Mouse (Mus musculus) cerebellum, postnatal 4 days (tissue): ENCODE results near the gene Ppie.
"Not testable (repeated sequence)": the region's sequence is repeated elsewhere in the genome, so short reads cannot be mapped to it uniquely, and the experiment has no call there.

Experiments
- DNase-seq, 2 experiments: peaks; one replicate each; pipeline ENCODE4 v3.0.0; 2022; ENCODE audit warnings: low spot score in 2 of 2, mixed read lengths in 1 of 2

Ppie gene

DNA sequence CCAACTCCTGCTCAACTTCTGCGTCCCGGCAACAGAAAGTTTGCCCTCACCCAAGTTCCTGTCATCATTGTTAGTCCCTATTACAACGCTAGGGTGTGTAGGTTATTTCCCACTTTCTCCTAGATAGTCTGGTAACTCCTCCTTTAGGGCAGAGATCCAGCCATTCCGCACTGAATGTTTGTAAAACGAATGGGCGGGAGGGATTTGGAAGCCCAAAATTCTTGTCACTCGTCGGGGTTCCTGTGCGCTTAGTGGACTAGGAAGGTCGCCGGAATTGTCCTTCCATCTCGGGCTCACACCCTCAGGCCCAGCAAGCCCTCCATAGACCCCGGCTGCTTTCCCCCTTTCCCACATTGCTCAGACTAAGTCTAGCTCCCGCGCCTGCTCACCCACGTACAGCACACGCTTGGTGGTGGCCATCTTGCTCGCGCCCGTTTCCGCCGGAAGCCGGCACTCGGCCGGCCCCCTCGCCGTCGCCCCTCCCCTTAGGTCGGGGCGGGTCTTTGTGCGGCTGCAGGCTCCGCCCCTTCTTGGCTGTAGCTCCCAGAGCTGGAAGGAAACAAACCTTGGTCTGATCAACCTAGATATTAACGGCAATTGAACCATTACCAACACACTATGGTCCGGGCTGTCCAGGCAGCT, at the start of gene Ppie:
Gene Ppie (minus strand): TSS at position 439 of the 642 bp plus-strand sequence.
- DNase-seq = peak; percentile 40 to 80

DNA sequence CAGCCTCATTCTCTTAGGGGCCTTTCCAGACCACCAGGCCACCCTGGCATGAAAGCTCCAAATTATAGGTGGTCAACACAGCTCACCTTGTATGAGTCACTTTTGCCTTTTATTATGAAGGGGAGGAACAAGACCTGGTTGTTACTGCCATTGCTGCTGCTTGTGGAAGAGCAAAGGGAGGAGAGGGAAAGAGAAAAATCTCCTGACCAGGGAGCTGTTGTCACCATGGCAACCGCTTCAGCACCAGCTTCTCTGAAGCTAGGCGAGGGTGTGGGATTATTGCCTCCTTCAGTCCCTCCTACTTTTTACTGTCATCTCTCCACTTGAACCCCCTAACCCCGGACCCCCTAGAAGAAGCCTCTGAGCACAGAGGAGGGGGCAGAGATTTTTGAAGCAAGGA, 45.1 kb upstream of the Ppie start:
- no peak for DNase-seq

DNA sequence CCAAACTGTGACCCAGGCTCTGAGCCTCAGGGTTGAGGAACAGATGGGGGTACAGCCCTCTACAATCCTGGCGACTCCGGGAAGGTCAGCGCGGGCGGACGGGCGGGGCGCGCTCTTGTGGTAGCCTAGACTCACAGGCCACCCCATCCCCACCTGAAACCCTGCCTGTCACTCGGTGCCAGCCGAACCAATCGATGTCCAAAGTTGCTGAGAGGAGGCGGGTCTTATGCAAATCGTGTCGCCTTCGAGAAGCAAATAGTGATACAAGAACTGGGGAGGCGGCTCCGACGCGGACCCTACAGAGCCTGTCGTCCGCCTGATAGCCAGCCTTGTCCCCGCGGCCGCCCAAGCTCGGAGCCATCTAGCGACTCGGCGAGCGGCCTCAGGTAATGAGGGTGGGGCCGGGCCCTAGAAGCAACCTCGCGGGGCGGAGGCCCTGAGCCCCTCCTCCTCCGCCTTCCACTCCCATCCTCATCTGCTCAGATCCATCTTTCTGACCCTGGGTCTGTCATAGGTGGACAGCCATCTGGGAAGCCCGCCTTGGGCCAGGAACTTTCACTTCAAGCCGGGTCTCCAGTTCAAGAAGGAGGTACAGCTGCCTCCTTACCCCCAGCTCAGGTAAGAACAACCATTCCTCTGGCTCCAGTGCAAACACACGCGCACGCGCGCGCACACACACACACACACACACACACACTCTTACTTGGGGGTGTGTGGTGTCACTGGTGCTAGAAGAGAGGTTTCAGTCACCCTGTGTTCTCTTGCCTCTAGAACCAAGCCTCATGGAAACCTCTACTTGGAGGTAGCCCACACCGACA, 43.7 kb upstream of the Ppie start:
- DNase-seq = peak; percentile 66 to 76

DNA sequence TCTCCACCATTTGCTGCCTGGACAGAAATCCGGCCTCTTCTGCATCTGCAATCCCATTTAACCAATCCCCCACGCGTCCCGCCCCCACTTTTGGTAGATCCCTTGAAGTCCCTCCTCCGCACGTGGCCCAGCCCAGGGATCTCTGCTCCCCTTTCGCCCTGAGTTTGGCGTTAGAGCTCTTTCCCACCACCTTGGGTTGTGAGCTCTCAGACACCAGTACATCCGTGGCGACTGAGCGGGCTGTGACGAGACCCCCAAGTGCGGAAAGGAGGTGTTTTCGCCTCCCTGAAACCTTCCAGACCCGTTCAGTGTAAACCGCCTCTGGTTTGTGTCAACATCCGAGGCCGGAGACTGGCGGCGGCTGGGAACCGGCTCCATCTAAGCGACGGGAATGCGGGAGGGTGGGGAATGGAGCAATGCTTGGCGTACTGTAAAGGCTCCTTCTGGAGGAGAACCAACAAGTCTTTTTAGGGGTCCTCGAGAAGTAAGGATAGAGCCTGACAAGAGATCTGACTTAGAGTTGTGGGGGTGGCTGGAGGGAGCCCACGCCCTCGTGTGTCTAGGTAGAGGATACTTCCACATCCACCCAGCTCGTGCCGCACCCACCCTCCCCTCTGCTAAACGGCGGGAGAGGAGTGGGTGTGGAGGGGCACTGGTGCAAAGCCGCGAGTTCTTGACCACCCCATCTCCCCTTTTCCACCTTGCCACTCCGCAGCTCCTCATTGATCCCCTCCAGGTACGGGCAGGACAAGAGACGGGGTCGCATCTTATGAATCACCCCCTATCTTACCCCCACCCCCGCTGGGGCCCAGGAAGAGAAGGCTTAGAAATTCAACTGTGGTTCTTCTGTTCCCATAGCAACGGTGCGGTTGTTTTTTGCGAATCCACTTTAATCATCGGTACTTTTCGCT, 42.8 kb upstream of the Ppie start, which contains the start of gene Hpcal4:
Gene Hpcal4 (plus strand): TSS at position 900 of the 911 bp plus-strand sequence.
- DNase-seq = peak in 1 of 2 experiments; percentile 27

DNA sequence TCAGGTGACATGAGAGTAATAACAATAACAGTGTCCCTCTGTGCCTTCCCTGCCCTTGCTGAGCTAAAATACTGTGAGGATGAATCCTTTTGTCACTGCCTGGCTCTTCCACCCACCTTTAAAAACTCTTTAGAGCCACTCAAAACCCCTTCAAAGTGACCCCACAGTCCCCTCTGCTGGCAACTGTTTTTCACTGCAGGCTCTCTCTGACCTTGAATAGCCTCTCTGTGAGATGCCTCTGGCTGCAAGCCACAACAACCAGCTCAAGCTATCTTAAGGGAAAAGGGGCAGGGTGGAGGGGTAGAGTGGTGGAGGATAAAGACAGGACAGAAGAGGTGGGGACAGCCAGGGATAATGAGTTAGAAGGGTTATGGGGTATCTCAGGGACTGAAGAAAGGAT, 32.1 kb upstream of the Ppie start:
- no peak for DNase-seq

DNA sequence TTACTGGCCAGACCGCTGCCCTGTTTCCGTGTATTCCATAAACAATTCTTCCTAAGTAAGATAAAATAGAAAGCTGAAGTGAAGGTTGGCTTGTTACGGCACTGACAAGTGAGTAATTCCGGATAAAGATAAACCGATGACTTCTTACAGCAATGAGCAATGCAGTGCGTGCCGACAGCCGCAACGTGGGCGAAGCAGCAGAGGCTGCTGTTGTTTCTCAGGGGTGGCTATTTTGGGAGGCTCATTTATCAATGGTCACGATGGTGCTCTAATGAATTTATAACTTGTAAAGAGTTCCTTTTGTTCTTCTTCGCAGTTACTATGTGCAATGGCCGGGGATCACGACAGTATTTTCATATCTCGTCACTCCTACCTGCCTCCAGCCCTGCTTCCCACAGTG, 24.4 kb upstream of the Ppie start:
- no peak for DNase-seq

DNA sequence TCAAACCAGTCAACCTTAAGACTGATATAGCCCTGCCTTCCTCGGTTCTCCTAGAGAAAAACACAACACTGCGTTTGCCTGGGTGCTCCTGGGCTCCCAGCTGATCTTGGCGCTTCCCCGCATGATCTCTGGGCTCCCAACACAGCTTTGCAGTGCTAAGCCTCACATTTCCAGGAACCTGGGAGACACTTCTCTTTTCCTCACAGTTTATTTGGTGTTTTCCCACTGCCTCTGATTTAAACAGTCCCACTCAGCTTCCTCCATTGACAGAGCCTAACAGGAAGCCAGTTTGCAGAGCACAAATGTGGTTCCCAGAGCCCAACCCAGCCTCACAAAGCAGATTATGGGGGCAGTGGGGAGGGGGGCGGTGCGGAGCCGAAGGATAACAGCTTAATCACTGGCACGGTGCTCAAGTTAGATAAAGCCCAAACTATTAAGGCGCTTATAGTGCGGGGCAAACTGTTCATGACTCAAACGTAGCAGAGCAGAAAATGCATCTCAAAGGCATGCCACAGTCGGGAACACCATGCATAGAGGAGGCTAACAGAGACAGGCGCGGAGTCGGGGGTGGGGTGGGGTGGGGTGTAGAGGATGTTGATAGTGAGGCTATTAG, 22.7 kb upstream of the Ppie start:
- no peak for DNase-seq

DNA sequence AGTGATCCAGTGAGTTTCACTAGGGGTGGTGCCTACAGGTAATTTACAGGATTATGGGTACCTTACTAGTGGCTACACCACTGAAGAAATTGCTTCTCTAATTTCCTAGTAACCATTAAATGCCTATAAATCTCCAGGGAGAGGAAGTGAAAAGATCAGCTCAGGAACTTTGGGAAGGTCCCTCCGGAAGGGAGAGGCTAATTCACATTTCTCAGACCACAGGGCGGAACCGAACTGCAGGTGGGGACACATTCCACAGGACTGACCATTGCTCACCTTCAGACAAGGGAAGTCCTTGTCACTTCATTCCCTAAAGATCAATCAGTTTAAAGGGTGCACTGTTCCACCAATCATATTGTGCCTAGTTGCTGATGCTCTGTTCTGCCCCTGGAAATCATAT, 21.5 kb upstream of the Ppie start:
- not testable (repeated sequence) for DNase-seq

DNA sequence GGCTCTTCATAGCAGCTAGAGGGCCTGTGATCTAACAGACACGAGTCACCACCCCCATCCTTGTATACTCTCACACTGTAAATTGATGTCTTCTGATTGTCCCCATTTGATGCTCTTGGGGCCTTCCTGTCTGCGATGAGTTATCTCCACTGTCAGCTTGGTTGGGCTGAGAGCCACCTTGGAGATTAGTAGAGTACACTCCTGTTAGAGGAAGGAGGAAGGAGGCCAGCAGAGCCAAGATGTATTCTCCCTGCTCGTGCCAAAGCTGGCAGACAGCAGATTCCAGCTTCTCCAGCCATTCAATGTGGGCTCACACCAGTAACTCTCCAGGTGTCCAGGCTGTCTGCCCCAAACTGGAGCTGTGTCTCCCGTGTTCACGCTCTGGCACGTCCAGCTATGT, 20.8 kb upstream of the Ppie start:
- no peak for DNase-seq

DNA sequence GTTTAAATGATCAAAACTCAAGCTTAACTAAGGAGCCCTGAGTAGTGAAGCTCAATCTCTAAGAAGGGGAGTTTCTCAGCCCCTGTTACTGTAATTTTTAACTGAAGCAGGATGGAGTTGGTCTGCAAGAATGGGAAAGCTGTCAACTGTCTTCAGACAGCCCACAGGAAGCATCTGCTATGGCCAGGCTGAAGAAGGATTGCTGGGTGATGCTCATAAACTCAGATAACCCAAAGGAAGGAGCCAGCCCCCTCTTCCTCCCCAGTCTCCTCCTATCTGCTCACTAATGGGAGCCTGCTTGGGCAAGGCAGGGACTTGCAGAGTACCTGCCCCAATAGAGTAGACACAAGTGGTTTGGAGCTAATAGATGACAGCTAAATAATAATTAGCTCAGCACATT, 16.1 kb upstream of the Ppie start:
- no peak for DNase-seq

DNA sequence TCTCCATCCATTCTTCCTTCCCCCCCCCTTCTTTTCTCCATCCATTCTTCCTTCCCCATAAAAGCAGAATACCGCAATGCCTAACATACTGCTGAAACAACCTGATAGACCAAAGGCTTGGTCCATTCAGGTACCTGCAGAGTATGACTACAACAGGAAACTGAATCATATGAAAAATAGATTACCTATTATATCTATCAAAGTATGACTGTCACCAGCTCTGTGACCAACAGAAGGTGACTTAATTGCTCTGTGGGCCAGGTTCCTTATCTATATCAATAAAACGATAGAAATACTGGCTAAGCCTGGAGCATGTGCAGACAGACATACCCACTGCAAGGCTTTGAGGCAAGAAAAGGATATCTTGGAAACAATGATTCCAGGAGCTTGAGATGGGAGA, 15.7 kb upstream of the Ppie start:
- DNase-seq = no peak

DNA sequence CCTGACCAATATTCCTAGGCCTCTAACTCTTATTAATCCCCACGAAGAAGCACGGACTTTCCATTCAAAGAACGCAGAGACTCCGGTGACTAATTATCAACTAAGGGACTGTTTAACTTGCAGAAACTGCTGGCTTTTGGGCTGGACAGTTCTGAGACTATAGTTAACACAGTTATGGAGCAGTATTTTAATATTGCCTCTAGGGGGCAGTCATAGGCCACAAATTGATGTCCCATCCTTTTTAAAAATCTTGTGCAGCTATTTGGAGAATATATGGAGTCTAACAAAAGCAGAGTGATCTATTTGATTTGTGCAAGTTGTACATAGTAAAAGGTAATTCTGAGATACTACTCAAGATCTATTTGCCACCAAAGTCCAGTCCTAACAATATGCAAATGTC, 15.3 kb upstream of the Ppie start:
- no peak for DNase-seq

DNA sequence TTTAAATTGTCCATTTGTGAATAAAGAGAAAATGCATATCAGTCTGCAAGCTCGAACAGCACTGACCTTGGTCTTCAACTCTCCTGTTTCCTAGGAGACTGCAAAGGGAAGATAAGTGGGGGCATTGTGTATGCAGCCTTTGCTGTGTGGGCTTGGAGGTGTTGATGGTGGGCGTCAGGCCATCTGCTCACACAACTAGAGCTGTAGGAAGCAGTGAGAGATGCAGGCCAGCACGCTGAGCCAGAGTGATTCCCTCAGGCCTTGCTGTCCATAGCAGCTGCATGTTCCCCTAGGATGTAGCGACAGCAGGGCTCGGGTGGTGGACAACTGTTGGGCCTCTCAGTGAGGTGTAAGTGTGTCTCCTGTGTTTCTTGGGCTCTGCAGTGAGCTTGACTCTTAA, 13.2 kb upstream of the Ppie start:
- DNase-seq = no peak

DNA sequence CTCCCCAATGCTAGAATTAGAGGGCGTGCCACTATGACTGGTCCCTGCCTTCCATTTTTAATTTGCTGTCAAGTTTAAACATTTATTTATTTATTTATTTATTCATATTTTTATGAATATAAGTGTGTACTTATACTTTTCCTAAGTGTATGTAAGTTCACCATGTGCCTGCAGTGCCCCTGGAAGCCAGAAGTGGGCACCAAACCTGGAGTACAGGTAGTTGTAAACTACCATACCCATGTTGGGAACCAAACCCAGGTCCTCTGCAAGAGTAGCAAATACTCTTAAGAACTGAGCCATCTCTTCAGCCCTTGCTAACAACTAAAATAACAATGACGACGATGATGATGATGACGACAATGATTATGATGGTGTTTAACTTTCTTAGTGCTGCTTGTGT, 12.3 kb upstream of the Ppie start:
- no peak for DNase-seq

DNA sequence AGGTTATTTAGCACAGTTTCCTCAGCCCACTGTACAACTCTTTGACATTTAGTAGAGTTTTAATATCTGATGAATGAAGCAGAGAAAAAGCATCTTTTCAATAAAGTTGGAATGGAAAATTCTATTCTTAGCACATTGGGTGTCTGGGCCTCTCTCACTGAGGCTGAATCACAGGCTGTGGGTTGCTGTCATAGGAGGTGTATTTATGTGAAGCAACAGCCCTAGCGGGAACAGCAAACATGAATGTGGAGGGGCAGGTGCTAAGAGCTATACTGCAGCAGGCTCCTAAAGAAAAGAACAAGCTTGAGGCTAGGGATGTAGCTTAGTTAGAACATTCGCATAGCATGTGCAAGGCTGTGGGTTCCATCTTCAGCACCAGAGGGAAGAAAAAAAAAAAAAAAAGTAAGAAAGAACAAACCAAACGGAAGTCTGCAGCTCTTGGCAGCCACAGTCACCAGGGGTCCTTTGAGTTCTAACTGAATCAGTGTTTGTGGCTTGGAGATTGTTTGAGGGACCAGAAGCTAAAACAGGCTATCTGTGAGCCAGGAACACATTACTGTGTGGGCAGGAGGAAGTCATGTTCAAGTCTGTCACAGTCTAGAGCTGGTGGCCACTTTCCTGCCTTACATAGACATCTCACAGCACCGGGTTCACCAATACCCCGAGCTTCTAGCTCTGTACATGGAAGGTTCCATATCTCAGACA, 7.8 kb upstream of the Ppie start:
- no peak for DNase-seq

DNA sequence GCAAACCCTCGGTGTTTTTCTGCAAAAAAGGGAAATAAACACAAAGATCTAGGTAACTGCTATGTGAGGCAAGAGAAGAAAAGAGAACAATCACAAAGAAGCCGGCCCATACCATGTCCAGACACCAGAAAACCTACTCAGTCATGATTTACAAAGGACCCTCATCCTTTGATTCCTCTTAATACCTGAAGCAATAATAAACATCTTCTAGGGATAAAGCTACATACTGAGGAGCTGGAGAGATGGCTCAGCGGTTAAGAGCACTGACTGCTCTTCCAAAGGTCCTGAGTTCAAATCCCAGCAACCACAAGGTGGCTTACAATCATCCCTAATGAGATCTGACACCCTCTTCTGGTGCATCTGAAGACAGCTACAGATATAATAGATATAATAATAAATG, 2.2 kb downstream of the Ppie start:
- DNase-seq = no peak

DNA sequence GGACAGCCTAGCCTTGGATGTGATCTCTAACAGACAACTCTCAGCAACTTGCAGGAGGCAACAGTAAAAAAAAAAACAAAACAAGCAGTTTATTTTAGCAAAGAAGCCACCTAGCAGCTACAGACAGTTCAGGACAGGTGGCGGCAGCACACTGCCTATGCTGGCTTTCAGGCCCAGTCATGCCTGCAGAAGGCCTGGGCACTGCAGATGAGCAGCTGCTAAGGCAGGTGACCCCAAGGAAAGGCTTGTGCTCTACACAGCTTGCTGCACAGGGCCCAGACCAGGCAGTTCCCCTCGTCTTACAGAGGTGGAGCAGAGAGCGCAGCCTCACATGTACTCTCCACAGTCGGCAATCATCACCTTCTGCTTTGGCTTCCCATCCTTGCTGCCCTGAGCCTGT, 12.7 kb downstream of the Ppie start:
- no peak for DNase-seq

DNA sequence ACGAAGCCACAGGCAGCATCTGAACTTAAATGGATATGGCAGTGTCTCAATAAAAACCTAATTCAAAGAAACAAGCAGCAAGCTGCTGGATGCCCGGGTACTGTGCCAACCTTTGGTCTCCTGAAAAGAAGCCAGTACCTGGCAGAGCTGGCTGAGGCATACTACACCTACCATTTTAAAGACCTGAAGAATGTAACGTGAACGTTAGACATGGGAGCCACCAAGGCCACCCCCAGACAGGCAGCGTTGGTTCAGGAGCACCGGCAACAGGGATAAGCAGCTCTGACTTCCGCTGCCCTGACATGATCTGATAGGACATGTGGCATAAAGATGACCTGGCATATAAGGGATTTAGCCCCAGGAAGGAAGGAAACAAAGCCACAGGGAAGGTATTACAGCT, 13.1 kb downstream of the Ppie start:
- no peak for DNase-seq

DNA sequence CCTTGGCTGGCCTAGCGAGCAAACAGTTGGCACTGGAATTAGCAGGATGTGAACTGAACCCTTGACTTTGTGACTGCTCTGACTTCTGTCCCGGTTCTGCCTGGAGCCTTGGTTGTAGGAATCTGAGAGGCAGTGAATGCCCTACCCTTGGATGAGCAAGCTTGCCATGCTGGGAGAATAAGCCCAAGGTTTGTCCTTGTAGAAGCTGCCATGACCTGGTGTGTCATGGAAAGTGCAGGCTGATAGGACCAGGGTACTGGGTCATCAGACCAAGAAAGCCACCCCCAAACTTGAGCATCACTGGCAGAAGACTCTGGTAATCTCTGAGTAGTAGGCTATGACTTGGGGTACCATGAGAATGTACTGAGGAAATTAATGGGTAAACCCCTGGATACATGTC, 18.5 kb downstream of the Ppie start:
- no peak for DNase-seq

DNA sequence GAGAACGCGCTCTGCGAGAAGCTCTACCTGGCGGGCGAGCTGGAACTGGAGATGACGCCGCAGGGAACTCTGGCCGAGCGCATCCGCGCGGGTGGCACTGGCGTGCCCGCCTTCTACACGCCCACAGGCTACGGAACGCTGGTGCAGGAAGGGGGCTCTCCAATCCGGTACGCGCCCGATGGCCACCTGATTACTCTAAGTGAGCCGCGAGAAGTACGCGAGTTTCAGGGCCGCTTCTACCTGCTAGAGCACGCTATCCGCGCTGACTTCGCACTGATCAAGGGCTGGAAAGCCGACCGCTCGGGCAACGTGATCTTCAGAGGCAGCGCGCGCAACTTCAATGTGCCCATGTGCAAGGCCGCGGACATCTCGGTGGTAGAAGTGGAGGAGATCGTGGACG, 23.1 kb downstream of the Ppie start:
- not testable (repeated sequence) for DNase-seq

DNA sequence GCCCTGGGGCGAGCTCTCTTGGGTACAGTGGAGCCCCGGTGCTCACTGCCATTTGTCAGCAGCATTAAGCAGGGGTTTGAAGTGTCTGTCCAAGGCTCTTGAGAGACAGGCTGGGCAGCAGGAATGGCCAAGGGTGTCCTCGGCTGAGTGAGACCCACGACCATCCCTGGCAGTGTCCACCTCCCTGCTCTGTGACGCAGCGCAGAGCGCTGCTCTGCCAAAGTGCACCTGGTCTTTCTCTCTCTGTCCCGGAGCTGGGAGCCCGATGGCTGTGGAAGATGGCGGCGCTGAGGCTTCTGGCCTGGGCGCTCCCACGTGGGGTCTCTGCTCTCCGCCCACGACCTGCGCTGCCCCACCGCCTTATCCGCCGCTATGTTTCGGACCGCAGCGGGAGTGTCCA, 23.7 kb downstream of the Ppie start, which contains the start of gene Oxct2b:
Gene Oxct2b (plus strand): TSS at position 256 of the 400 bp plus-strand sequence.
- no peak for DNase-seq
